Mouse (Mus musculus): ENCODE data around the gene Ccdc106. TPM values are rescaled to one million over a fixed set of nuclear protein-coding genes. Genes with fewer than 3 reads are reported as not detected.

The Ccdc106 gene
- polyA plus RNA-seq, 1 experiment from 2014 or later = 0.40 TPM

- no peak for ATAC-seq (ENCODE audit: low read depth)
- H3K4me2 ChIP-seq (ENCODE audit: low read depth, low read length) = no peak overlapping the region
These were observed 16.7 kb downstream of the Ccdc106 start for GRCm38 (mm10) chr7:5037026-5037425.

GRCm38 (mm10) chr7:5037467-5037866 is 17.1 kb downstream of the Ccdc106 start:
- no peaks in the 10 kb centered on the region for H3K27me3 ChIP-seq (ENCODE audit: control insufficient read depth, insufficient read depth, low read depth, low read length)
- H3K9ac ChIP-seq (ENCODE audit: low read depth, low read length) = no peak overlapping the region
- peaks cover 3% of the 10 kb centered on the region; the same call in 1 of the 2 replicates for H3K36me3 ChIP-seq (ENCODE audit: control insufficient read depth, insufficient read depth)
- no peak for ATAC-seq (ENCODE audit: low read depth)
- H3K27ac ChIP-seq (ENCODE audit: low read length) = peak overlapping the region; percentile 95; the same call in 1 of the 2 replicates
- H3K4me1 ChIP-seq (ENCODE audit: control insufficient read depth, low read depth, low read length) = peaks cover 14% of the 10 kb centered on the region
- H3K9me3 ChIP-seq (replicated peaks; ENCODE audit: control insufficient read depth, low read length) = no peaks in the 10 kb centered on the region
- peak overlapping the region; percentile 78 for H3K4me2 ChIP-seq (ENCODE audit: low read depth, low read length)
- WGBS (ENCODE audit: insufficient replicate concordance) = 59% methylated on average over 8 of the region's 8 CpGs
- peak overlapping the region; percentile 88 for H3K4me3 ChIP-seq (ENCODE audit: low read depth, low read length)

More at GRCm38 (mm10) chr7:5037026-5037425, 16.7 kb downstream of the Ccdc106 start:
- Histone ChIP-seq H3K4me3 (ENCODE audit: low read depth, low read length) (no peak overlapping the region), H3K4me1 (ENCODE audit: control insufficient read depth, low read depth, low read length) (peaks cover 14% of the 10 kb centered on the region), H3K36me3 (ENCODE audit: control insufficient read depth, insufficient read depth) (peaks cover 6% of the 10 kb centered on the region), H3K27ac (ENCODE audit: low read length) (no peak overlapping the region), H3K9me3 (replicated peaks; ENCODE audit: control insufficient read depth, low read length) (no peaks in the 10 kb centered on the region), H3K9ac (ENCODE audit: low read depth, low read length) (no peak overlapping the region), H3K27me3 (ENCODE audit: control insufficient read depth, insufficient read depth, low read depth, low read length) (no peaks in the 10 kb centered on the region)
- WGBS (ENCODE audit: insufficient replicate concordance) = 83% methylated on average over 7 of the region's 7 CpGs

- whole genome bisulfite sequencing (ENCODE audit: insufficient replicate concordance) = under 1% methylated on average over 48 of the region's 48 CpGs
- Histone ChIP-seq H3K4me1 (ENCODE audit: control insufficient read depth, low read depth, low read length) (peaks cover 14% of the 10 kb centered on the region), H3K9me3 (replicated peaks; ENCODE audit: control insufficient read depth, low read length) (no peaks in the 10 kb centered on the region), H3K4me2 (ENCODE audit: low read depth, low read length) (peak within 1 kb of the TSS; percentile 78), H3K27ac (ENCODE audit: low read length) (peak within 1 kb of the TSS; percentile 95), H3K4me3 (ENCODE audit: low read depth, low read length) (peak within 1 kb of the TSS; percentile 88), H3K27me3 (ENCODE audit: control insufficient read depth, insufficient read depth, low read depth, low read length) (no peaks in the 10 kb centered on the region), H3K9ac (ENCODE audit: low read depth, low read length) (peak within 1 kb of the TSS; percentile 88), H3K36me3 (ENCODE audit: control insufficient read depth, insufficient read depth) (no peaks in the 10 kb centered on the region)
- peak; percentile 99 for ATAC-seq (ENCODE audit: low read depth)
These were observed 17.9 kb downstream of the Ccdc106 start, which contains the start of gene Zfp784 for GRCm38 (mm10) chr7:5038109-5038732. TSS of gene Zfp784 (minus strand) at chr7:5038446.

GRCm38 (mm10) chr7:5038940-5039339 is 18.6 kb downstream of the Ccdc106 start:
- Histone ChIP-seq H3K4me1 (ENCODE audit: control insufficient read depth, low read depth, low read length) (peaks cover 14% of the 10 kb centered on the region), H3K9ac (ENCODE audit: low read depth, low read length) (peak overlapping the region; percentile 88), H3K36me3 (ENCODE audit: control insufficient read depth, insufficient read depth) (no peaks in the 10 kb centered on the region), H3K4me3 (ENCODE audit: low read depth, low read length) (peak overlapping the region; percentile 88), H3K27ac (ENCODE audit: low read length) (peak overlapping the region; percentile 95), H3K27me3 (ENCODE audit: control insufficient read depth, insufficient read depth, low read depth, low read length) (no peaks in the 10 kb centered on the region), H3K9me3 (replicated peaks; ENCODE audit: control insufficient read depth, low read length) (no peaks in the 10 kb centered on the region), H3K4me2 (ENCODE audit: low read depth, low read length) (peak overlapping the region; percentile 78)
- no peak for ATAC-seq (ENCODE audit: low read depth)
- WGBS (ENCODE audit: insufficient replicate concordance) = 22% methylated on average over 5 of the region's 5 CpGs

- Histone ChIP-seq H3K4me2 (ENCODE audit: low read depth, low read length) (no peak overlapping the region), H3K4me1 (ENCODE audit: control insufficient read depth, low read depth, low read length) (no peaks in the 10 kb centered on the region), H3K9me3 (replicated peaks; ENCODE audit: control insufficient read depth, low read length) (no peaks in the 10 kb centered on the region), H3K36me3 (ENCODE audit: control insufficient read depth, insufficient read depth) (no peaks in the 10 kb centered on the region), H3K27me3 (ENCODE audit: control insufficient read depth, insufficient read depth, low read depth, low read length) (peaks cover 14% of the 10 kb centered on the region), H3K9ac (ENCODE audit: low read depth, low read length) (no peak overlapping the region), H3K4me3 (ENCODE audit: low read depth, low read length) (no peak overlapping the region), H3K27ac (ENCODE audit: low read length) (no peak overlapping the region)
- WGBS (ENCODE audit: insufficient replicate concordance) = 25% methylated on average over 2 of the region's 2 CpGs
- ATAC-seq (ENCODE audit: low read depth) = no peak
These were observed 24.6 kb downstream of the Ccdc106 start for GRCm38 (mm10) chr7:5044981-5045380.

GRCm38 (mm10) chr7:5046112-5046511 is 25.8 kb downstream of the Ccdc106 start:
- Histone ChIP-seq H3K4me2 (ENCODE audit: low read depth, low read length) (no peak overlapping the region), H3K36me3 (ENCODE audit: control insufficient read depth, insufficient read depth) (no peaks in the 10 kb centered on the region)
- WGBS (ENCODE audit: insufficient replicate concordance) = 59% methylated on average over 2 of the region's 2 CpGs

GRCm38 (mm10) chr7:5047313-5047712 is 27.0 kb downstream of the Ccdc106 start:
- no peaks in the 10 kb centered on the region for H3K36me3 ChIP-seq (ENCODE audit: control insufficient read depth, insufficient read depth)
- 12% methylated on average over 2 of the region's 2 CpGs for WGBS (ENCODE audit: insufficient replicate concordance)
- H3K4me3 ChIP-seq (ENCODE audit: low read depth, low read length) = no peak overlapping the region
- no peak overlapping the region for H3K4me2 ChIP-seq (ENCODE audit: low read depth, low read length)
- no peak overlapping the region for H3K27ac ChIP-seq (ENCODE audit: low read length)
- peaks cover 37% of the 10 kb centered on the region for H3K27me3 ChIP-seq (ENCODE audit: control insufficient read depth, insufficient read depth, low read depth, low read length)
- no peak overlapping the region for H3K9ac ChIP-seq (ENCODE audit: low read depth, low read length)
- no peaks in the 10 kb centered on the region for H3K9me3 ChIP-seq (replicated peaks; ENCODE audit: control insufficient read depth, low read length)
- peaks cover 4% of the 10 kb centered on the region for H3K4me1 ChIP-seq (ENCODE audit: control insufficient read depth, low read depth, low read length)
- ATAC-seq (ENCODE audit: low read depth) = no peak

More at GRCm38 (mm10) chr7:5046112-5046511, 25.8 kb downstream of the Ccdc106 start:
- Histone ChIP-seq H3K9me3 (replicated peaks; ENCODE audit: control insufficient read depth, low read length) (no peaks in the 10 kb centered on the region), H3K9ac (ENCODE audit: low read depth, low read length) (no peak overlapping the region), H3K27ac (ENCODE audit: low read length) (no peak overlapping the region), H3K4me1 (ENCODE audit: control insufficient read depth, low read depth, low read length) (no peaks in the 10 kb centered on the region), H3K4me3 (ENCODE audit: low read depth, low read length) (no peak overlapping the region), H3K27me3 (ENCODE audit: control insufficient read depth, insufficient read depth, low read depth, low read length) (peaks cover 25% of the 10 kb centered on the region)
- ATAC-seq (ENCODE audit: low read depth) = no peak

- no peaks in the 10 kb centered on the region for H3K36me3 ChIP-seq (ENCODE audit: control insufficient read depth, insufficient read depth)
- WGBS (ENCODE audit: insufficient replicate concordance) = 2% methylated on average over 65 of the region's 65 CpGs
- peak; percentile 67 for ATAC-seq (ENCODE audit: low read depth)
- H3K4me3 ChIP-seq (ENCODE audit: low read depth, low read length) = peak within 1 kb of the TSS; percentile 62
- H3K27ac ChIP-seq (ENCODE audit: low read length) = no peak within 1 kb of the TSS
- no peaks in the 10 kb centered on the region for H3K9me3 ChIP-seq (replicated peaks; ENCODE audit: control insufficient read depth, low read length)
- peaks cover 4% of the 10 kb centered on the region for H3K4me1 ChIP-seq (ENCODE audit: control insufficient read depth, low read depth, low read length)
- H3K27me3 ChIP-seq (ENCODE audit: control insufficient read depth, insufficient read depth, low read depth, low read length) = peaks cover 79% of the 10 kb centered on the region
- peak within 1 kb of the TSS; percentile 74 for H3K4me2 ChIP-seq (ENCODE audit: low read depth, low read length)
- peak within 1 kb of the TSS; percentile 57 for H3K9ac ChIP-seq (ENCODE audit: low read depth, low read length)
These were observed 31.1 kb downstream of the Ccdc106 start, which contains the start of gene Zfp580 for GRCm38 (mm10) chr7:5051193-5052192. TSS of gene Zfp580 (plus strand) at chr7:5051538.
